ENCODE assay signal across 8 mouse cellular contexts in the genomic region with DNA sequence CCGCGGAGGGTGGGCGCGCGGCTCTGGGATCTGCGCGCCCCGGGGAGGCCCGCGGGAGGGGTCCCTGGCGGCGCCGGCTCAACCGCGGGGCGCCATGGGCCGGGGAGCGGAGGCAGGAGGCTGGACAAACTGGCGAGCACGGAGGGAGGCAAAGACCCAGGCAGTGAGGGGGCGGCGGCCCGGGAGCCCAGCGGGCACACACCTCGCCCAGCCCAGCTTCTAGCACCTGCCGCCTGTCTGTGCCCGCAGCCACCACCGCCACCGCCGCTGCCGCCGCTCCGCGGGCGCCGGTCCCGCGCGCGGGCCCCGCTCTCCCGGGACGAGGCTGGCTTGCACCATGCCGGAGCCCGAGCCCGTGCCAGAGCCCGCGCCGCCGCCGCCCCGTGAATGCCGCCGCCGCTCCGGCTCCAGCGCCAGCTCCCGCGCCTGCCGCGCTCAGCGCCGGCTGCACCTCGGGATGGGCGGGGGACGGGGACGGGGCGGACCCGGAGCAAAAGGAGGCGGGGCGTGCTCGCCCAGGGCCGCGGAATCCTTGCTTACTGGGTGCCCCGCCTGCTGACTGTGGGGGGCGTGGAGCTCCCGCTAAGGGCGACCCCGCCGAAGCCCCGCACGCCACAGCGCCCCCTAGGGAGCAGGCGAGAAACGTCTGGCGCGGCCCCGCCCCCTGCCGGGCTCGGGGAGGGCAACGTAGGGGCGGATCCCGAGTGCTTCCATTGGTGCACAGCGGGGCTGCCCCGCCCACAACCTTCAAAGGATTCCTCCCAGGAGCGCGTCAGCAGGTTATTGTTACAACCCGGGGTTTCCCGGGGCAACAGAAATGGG. TPM values are rescaled to one million over a fixed set of nuclear protein-coding genes. Genes with fewer than 3 reads are reported as not detected.
A peak's percentile ranks its signal among the peaks of the same experiment; 100 is the strongest.
DNase-seq lines count a peak whose midpoint lies in the region; ATAC-seq lines count a peak whose summit lies in the region.

Foxo6 (minus strand) TSS at position 60 of the 822 bp plus-strand sequence.

- peak; percentile 88 for ATAC-seq in megakaryocyte-erythroid progenitor cell, adult 5-6 weeks (replicated peaks; ENCODE audit: low FRiP score, low TSS enrichment, poor library complexity, severe bottlenecking)

- DNase-seq in adipocyte (ENCODE audit: low spot score): peak; percentile 89
- peak; percentile 95 for DNase-seq in embryo, embryonic 10 days (ENCODE audit: low spot score)
- DNase-seq in gastrocnemius, postnatal 10 days: peak; percentile 97
- peak; percentile 91 for DNase-seq in induced T-regulatory cell, adult 2 months (ENCODE audit: low read depth)
- peak; percentile 94 to 96 for DNase-seq in left cerebral cortex, adult 9 months (ENCODE audit: low spot score in 2 of 2)
- DNase-seq in right cerebral cortex, postnatal 25 days: peak; percentile 98
- DNase-seq in urinary bladder, postnatal 4 days (ENCODE audit: low spot score in 2 of 2): peak; percentile 96

RNA-seq across cellular contexts. Expression of gene Foxo6, which starts in this region (rescaled TPM):
- total RNA-seq in gastrocnemius, postnatal 10 days (2021): 10 to 100 TPM; 11.9 to 12.5 TPM
- not detected in 2 replicates for total RNA-seq in megakaryocyte-erythroid progenitor cell, adult 5-6 weeks (2014; fragmentation: Nextera tagmentation)
- 0.27 TPM in 1 of 2 replicates, not detected in the other for total RNA-seq in megakaryocyte-erythroid progenitor cell, adult 5-6 weeks (2017)

Comparison
In these comparisons a context has a peak if more than half of its experiments do, and no peak if none do; other contexts are left out.
1. Peak in every context shown above with its lines: DNase-seq and ATAC-seq.
2. RNA of gene Foxo6 (total RNA-seq): 11.9 to 12.5 TPM in gastrocnemius, postnatal 10 days; 0.27 TPM in megakaryocyte-erythroid progenitor cell, adult 5-6 weeks; every median in the first group is over 10 times any median in the second.
3. Peak in ATAC-seq in megakaryocyte-erythroid progenitor cell, adult 5-6 weeks; RNA of the gene not detected or under 1 TPM.